Mouse (Mus musculus): Measurements from ENCODE around the gene Clstn3.

DNA sequence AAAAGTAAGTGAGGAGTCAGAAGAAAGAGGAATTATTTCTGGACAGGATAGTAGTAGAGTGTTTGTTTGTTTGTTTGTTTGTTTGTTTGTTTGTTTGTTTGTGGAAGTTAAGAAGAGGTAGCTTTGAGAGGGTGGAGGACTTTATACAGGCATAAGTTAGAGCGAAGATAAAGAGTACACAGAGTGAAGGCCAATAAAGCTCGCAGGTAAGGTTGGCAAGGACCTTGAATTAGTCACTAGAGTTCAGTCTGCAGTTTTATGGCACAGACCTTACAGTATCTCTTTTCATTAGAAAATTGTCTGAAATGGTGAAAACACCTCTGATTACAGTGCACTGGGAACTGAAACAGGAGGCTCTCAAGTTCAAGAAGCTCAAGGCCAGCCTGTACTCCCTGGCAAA is 18.6 kb downstream of the Clstn3 start:
- TF ChIP-seq CTCF (IDR thresholded peaks at IDR 0.05; ENCODE audit: extremely low read depth, insufficient read length, insufficient replicate concordance, low read depth, low read length): no peak
- no peak for TF ChIP-seq POLR2A (IDR thresholded peaks at IDR 0.05; ENCODE audit: low read depth, low read length)
